Mouse (Mus musculus) stomach, postnatal 0 days (tissue): ENCODE measurements at regions not wholly inside any gene's neighbourhood (a gene's known extent, or its start where the extent isn't known, plus 50 kb on each side); places are given as distances from the start of the nearest gene placed in this dataset.

Source experiments
- CTCF ChIP-seq: IDR thresholded peaks from 2 replicates; pipeline ENCODE4 v1.5.1; 2016; ENCODE audit warnings: antibody characterized with exemption, low read depth, mild to moderate bottlenecking, moderate library complexity
- EP300 ChIP-seq: optimal IDR thresholded peaks from 2 replicates; pipeline ENCODE3; 2016; ENCODE audit warnings: antibody characterized with exemption

DNA sequence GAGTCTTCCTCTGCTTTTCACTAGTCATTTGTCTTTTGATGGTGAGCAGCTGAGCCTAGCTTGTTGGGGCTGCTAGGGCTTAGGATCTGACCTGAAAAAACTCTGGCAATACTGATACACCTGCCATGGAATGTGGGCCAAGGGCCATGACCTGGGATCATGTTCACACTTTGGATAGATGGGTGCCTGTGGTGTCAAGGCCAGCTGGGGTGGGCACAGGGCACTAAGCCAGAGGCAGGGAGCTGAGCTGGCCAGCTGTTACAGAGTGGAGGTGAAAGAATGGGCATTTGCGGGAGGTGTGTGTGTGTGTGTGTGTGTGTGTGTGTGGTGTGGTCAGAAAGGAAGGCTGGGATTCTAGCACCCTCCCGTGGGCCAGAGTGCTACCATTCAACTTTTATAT is 105.6 kb upstream of the Auts2 start:
- TF ChIP-seq CTCF (no peak), EP300 (no peak)
